Mouse (Mus musculus) C2C12 (cell line): Measurements from ENCODE around the gene Gm21083.
"Not testable (repeated sequence)": the region's sequence is repeated elsewhere in the genome, so short reads cannot be mapped to it uniquely, and the experiment has no call there.

Source experiments
- CTCF ChIP-seq: IDR thresholded peaks from one replicate; pipeline ENCODE4 v1.5.1; 2011; ENCODE audit not compliant: control insufficient read depth, insufficient read depth, insufficient read length
- MAX ChIP-seq: IDR thresholded peaks from one replicate; pipeline ENCODE4 v1.6.1; 2011; ENCODE audit warnings: mild to moderate bottlenecking, control low read depth
- USF1 ChIP-seq: IDR thresholded peaks from one replicate; pipeline ENCODE4 v1.6.1; 2011; ENCODE audit warnings: low read depth, mild to moderate bottlenecking, control low read depth, moderate library complexity

DNA sequence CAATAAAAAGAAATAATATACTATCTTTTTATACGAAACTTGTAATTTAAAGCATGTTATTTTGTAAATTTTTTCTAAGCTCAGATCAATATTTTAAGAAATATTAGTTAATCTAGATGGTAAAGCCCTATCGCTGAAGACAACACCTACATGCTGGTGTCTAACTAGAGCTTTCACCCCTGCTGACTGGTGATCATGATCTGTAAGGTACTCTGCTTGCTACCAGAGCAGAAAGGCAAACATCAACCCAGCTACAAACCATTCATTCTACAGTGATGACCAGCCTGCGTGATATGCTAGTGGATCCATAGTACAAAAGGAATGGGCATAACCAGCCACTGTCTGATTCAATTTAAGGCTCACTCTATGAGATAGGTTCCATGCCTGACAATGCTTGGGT, 24.8 kb downstream of the Gm21083 start:
- not testable (repeated sequence) for TF ChIP-seq CTCF, USF1, MAX
